Mouse (Mus musculus) common myeloid progenitor, adult 5-6 weeks (primary cell): Measurements from ENCODE around the gene Timm17a. TPM values are rescaled to one million over a fixed set of nuclear protein-coding genes. Genes with fewer than 3 reads are reported as not detected.

ENCODE experiments used
- ATAC-seq: replicated peaks from 2 replicates; pipeline ENCODE4 v1.8.0; 2016; ENCODE audit warnings: low read depth, mild to moderate bottlenecking, moderate TSS enrichment, inconsistent platforms; ENCODE audit not compliant: poor library complexity, severe bottlenecking
- total RNA-seq: library from RNA; stranded (forward); fragments of 200-1000, 187-1606 nt; gene quantifications from 2 replicates; pipeline ENCODE4 v1.2.3, GENCODE M21; 2017

Timm17a gene
- total RNA-seq, 1 experiment from 2014 or later, result 29.8 TPM

- ATAC-seq, result peak; percentile 77
These were observed 30.9 kb downstream of the Timm17a start for GRCm38 (mm10) chr1:135282536-135283286.

DNA sequence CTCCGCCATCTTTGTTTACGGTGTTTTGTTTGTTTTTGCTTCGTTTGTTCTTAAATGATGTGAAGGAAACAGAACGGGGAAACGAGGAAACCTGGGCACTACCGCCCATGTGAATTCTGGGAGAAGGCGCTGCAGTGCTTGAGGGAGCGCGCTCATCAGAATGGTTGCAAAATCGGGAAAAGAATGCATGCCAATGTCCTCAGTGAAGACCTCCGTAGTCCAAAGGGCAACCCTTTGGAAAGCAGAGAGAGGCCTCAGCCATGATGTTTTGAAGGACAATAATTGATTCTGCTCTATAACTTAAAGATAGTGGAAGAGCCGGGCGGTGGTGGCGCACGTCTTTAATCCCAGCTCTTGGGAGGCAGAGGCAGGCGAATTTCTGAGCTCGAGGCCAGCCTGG lies 31.7 kb downstream of the Timm17a start:
- no peak for ATAC-seq

- ATAC-seq, result peak; percentile 55
These were observed 32.9 kb downstream of the Timm17a start for GRCm38 (mm10) chr1:135280646-135281045.

- ATAC-seq, result no peak
These were observed 42.2 kb downstream of the Timm17a start for GRCm38 (mm10) chr1:135271371-135271770.

DNA sequence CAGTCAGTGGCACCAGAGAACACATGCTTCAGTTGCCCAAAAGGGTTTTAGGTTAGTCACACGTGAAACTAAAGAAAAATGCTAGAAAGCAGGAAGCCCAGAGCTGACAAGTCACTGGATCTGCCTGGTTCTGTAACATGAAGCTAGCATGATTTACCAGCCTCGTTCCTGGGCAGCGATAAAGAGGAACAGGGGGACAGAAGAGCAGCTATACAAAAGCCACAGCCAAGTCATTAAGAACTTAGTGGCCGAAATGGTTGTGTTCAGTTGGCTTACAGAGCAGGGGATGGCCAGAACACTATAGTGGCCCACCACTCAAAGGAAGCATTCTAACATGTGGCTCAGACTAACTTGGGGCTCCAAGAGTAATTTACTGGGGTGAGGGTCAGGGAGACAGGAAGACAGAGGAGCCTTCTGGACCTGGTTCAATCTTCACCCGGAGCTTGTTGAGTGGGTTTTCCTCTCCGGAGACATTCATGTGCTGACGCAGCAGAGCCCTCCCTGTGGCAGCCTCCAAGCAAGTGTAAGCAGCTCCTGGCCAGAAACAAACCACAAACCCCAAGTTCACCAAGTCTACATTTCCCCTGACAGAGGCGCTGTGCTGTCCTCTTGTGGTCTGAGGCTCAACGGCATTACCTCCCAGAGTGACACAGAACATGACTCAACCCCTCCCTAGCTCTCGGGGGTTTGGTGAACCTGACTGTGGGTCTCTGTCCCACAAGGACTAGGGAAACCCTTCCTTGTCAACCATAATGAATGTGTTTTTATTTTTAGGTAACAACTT lies 45.7 kb downstream of the Timm17a start:
- peak; percentile 92 for ATAC-seq

- ATAC-seq, result 0 out of 2 replicates have a peak, but pooled peaks have one; percentile 16
These were observed 47.7 kb downstream of the Timm17a start for GRCm38 (mm10) chr1:135265834-135266233.

- no peak for ATAC-seq
These were observed 50.3 kb downstream of the Timm17a start for GRCm38 (mm10) chr1:135263316-135263715.

DNA sequence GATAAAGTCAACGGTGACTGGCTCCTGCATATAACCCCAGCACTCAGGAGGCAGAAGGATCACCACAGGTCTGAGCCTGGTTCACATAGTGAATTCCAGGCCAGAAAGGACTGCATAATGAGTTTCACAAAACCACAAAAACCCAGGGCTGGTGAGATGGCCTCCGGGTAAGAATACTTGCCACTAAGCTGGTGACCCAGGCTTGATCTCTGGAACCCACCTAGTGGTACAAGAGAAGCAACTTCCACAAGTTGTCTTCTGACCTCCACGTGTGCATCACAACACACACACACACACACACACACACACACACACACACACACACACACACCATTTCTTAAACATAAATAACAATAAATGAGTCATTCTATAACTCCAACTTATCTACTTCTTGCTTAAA lies 51.2 kb downstream of the Timm17a start:
- no peak for ATAC-seq

DNA sequence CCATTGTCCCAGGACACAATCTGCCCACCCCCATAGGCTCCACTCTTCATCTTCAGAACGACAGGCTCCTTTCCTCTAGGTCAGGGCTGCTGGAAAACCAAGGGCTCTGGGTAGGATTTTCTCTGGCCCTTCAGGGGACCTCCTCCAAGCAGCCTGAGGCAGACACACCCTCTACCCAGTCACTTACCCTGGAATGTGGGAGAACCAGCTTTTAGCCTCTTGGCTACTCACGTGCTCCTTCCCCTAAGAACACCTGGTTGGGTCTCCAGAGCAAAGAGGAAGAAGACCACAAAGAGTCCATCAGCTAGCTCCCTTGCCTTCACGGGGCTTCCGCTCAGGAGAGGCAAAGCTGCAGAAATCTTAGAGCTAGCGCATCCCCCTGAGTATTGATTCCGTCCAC lies 52.6 kb downstream of the Timm17a start:
- ATAC-seq, result no peak

DNA sequence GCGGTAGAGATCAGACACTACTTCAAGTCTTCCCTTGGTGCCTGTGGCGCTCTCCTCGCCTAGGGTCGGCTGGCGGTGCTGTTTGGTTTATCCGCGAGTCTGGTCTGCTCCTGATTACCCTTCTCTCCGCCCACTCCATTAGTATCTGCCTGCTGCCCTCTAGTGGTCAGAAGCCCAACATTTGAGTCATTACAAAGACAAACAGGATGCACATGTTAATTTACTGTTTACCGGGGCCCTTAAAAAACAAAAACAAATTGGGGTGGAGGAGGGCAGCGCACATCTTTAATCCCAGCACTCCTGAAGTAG lies 54.5 kb downstream of the Timm17a start:
- peak; percentile 97 for ATAC-seq

DNA sequence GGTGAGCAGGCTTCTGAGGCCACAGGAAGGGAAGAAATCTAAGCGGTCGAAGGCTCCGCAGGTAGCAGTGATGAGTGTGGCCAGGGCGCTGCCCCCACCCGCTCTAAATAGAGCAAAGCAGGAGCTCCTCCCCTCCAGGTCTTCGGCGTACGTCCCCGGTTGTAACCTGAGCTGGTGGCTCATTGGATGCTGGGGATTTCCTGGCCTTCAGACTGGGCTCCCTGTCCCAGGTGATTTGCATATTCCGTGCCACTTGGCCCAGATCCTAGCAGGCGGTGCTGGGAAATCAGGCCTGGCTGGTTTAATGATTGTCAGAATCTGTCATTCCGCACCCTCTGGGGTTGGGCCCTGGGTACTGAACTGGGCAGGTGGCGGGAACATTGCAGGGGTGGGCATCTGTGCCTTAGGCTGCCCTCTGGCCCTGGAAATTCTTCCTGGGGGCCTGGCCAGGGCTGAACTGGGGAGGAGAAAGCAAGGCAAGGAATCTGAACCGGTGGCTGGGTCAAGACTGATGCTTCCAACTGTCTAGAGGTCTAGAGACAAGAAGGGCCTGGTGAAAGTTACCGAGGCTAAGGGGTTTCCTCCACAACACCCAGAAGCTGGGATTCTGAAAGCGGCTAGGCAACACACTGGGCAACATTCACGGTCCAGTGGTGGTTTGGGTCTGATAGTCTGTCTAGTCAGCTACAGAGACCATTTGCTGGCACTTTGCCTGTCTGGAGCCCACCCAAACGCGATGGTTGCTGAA lies 55.0 kb downstream of the Timm17a start, which contains the start of gene Elf3:
Gene Elf3 (minus strand): TSS at position 189 of the 748 bp plus-strand sequence.
- ATAC-seq, result no peak

DNA sequence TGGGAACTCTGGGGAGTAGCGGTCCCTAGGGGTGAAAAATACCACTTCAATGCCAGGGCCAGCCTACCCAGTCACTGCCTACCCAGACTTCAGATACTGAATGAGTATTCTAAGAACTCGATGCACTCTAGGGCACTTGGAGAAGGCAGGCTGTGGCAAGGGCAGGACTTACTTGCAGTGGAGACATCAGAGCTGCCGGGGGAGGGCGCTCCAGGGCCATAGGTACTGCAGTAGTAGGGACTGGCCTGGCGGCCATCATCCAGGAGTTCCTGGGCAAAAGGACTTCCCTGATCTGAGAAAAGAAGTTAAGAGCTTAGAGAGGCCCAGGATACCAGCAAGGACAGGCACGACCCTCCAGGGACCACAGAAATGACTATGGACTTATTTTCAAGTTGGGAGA lies 57.3 kb downstream of the Timm17a start:
- ATAC-seq, result no peak

- ATAC-seq, result no peak
These were observed 60.7 kb downstream of the Timm17a start for GRCm38 (mm10) chr1:135252854-135253253.

DNA sequence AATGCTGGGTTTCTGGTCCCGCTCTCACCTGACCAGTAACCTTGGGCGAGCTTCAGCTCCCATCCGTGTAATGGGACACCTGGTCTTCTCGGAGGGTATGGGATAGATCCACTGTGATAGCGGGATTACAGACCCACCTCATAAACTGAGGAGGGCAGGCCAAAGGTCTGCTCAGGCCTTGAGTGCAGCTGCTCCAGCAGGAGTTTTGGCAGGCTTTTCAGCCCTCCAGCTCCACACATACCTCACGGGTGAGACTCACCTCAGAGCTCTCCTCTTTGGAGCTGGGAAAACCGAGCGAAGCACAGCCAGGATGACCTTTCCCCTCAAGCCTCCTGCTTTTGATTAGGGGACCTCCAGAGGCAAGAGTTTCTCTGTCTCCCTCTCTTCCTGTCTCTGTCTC lies 62.2 kb downstream of the Timm17a start:
- ATAC-seq, result no peak

GRCm38 (mm10) chr1:135250706-135251105 lies 62.9 kb downstream of the Timm17a start:
- peak; percentile 55; the same call in 1 of the 2 replicates for ATAC-seq

- no peak for ATAC-seq
These were observed 65.1 kb downstream of the Timm17a start for GRCm38 (mm10) chr1:135248434-135248850.

Other genes with a start within 250 kb of the Timm17a start
- 0.05 TPM in 1 of 2 replicates, not detected in the other for gene Lgr6, start 208.5 kb downstream of the Timm17a start, total RNA-seq
- 92.4 and 105 TPM in 2 replicates for gene Ptpn7, start 181.1 kb downstream of the Timm17a start, total RNA-seq
- 16.2 and 16.4 TPM in 2 replicates for gene Arl8a, start 167.0 kb downstream of the Timm17a start, total RNA-seq
- gene Gpr37l1, start 146.1 kb downstream of the Timm17a start, total RNA-seq, result not detected in 2 replicates
- gene Elf3, start 55.2 kb downstream of the Timm17a start, total RNA-seq, result not detected in 2 replicates
- 34.2 and 51.4 TPM in 2 replicates for gene Rnpep, start 29.7 kb downstream of the Timm17a start, total RNA-seq
- not detected in 2 replicates for gene Lmod1, start 11.0 kb upstream of the Timm17a start, total RNA-seq
- gene Shisa4, start 61.5 kb upstream of the Timm17a start, total RNA-seq, result 0.18 TPM in 1 of 2 replicates, not detected in the other
- gene Ipo9, start 116.7 kb upstream of the Timm17a start, total RNA-seq, result 46.0 and 68.1 TPM in 2 replicates